ENCODE assay signal across 22 mouse cellular contexts in genomic region chr13:89670505-89670904, GRCm38 (mm10).
DNase-seq lines count a peak whose midpoint lies in the region; ATAC-seq and TF ChIP-seq lines count a peak whose summit lies in the region.
"Had no signal": no experiment of that assay in that cellular context is flagged by ENCODE, and none has a peak within 500 bp of the region (broad histone marks: within the 10 kb centered on the region; RNA-seq: fewer than 3 reads in every experiment).

No protein-coding gene starts in this region.

- peak; percentile 1 for DNase-seq in CD4-positive, CD25-positive, alpha-beta regulatory T cell, adult 2 months (ENCODE audit: low read depth, low spot score)
- DNase-seq in embryo, embryonic 10.5 days (ENCODE audit: low spot score), result no peak
- DNase-seq in urinary bladder, postnatal 25 days (ENCODE audit: low spot score), result no peak
- DNase-seq in retina, embryonic 14.5 days (ENCODE audit: low spot score), result no peak
- DNase-seq: adrenal gland, adult 8-10 months; adrenal gland, postnatal 14 days; adrenal gland, postnatal 36 days; B cell, adult 2 months; cerebellum, adult 11-12 months; cerebellum, adult 2 months; cerebellum, adult 9-10 months; cerebellum, postnatal 10 days; cerebellum, postnatal 25 days; embryo, embryonic 11 days; forebrain, postnatal 0 days had no signal

- H3K4me1 ChIP-seq in embryonic fibroblast, embryonic 13.5 days (ENCODE audit: control insufficient read depth, insufficient read depth, low read length), result no peaks in the 10 kb centered on the region

- no peak for TF ChIP-seq POLR2A in embryonic fibroblast, embryonic 13.5 days (IDR thresholded peaks at IDR 0.05; ENCODE audit: low read depth, low read length)

- H3K4me3 ChIP-seq in embryonic fibroblast, embryonic 13.5 days (ENCODE audit: insufficient read depth, low read length), result no peak overlapping the region
- H3K4me3 ChIP-seq: embryonic facial prominence, embryonic 13.5 days; embryonic facial prominence, embryonic 15.5 days; forebrain, embryonic 13.5 days; forebrain, embryonic 15.5 days had no signal

- peak overlapping the region; percentile 19; the same call in 1 of the 2 replicates for H3K27ac ChIP-seq in embryonic fibroblast, embryonic 13.5 days (ENCODE audit: insufficient read depth, low read length)
- H3K27ac ChIP-seq: forebrain, embryonic 13.5 days; forebrain, embryonic 15.5 days had no signal

- TF ChIP-seq CTCF in embryonic fibroblast, embryonic 13.5 days (IDR thresholded peaks at IDR 0.05; ENCODE audit: borderline replicate concordance, insufficient read depth, low read length), result no peak

- no peak for ATAC-seq in CD4-positive, CD25-positive, alpha-beta regulatory T cell, adult 4 months
- ATAC-seq in inflammation-experienced regulatory T-cells, adult 6 months, result peak; percentile 69
